Comparison of ENCODE assay signal across 14 mouse cellular contexts in genomic region chr5:147681224-147681623, GRCm38 (mm10). TPM values are rescaled to one million over a fixed set of nuclear protein-coding genes. Genes with fewer than 3 reads are reported as not detected.
A peak's percentile ranks its signal among the peaks of the same experiment; 100 is the strongest.
DNase-seq lines count a peak whose midpoint lies in the region; ATAC-seq and TF ChIP-seq lines count a peak whose summit lies in the region.
"Had no signal": no experiment of that assay in that cellular context is flagged by ENCODE, and none has a peak within 500 bp of the region (broad histone marks: within the 10 kb centered on the region; RNA-seq: fewer than 3 reads in every experiment).

No protein-coding gene starts in this region.

- WGBS in heart, embryonic 11.5 days (ENCODE audit: insufficient replicate concordance): 26% methylated on average over 10 of the region's 10 CpGs
- WGBS in kidney, embryonic 15.5 days: 13% methylated on average over 10 of the region's 10 CpGs
- WGBS in liver, postnatal 0 days (ENCODE audit: insufficient replicate concordance): 48% methylated on average over 10 of the region's 10 CpGs

- no peak for ATAC-seq in heart, embryonic 11.5 days (replicated peaks; ENCODE audit: insufficient number of reproducible peaks, low FRiP score, low TSS enrichment)
- no peak for ATAC-seq in kidney, embryonic 15.5 days (replicated peaks; ENCODE audit: low FRiP score)
- no peak for ATAC-seq in liver, postnatal 0 days
- ATAC-seq: activated CD4-positive, CD25-positive, alpha-beta regulatory T cell, adult 4 months had no signal

- no peak overlapping the region for H3K9ac ChIP-seq in heart, embryonic 11.5 days (ENCODE audit: low read depth, low read length)
- no peak overlapping the region for H3K9ac ChIP-seq in kidney, embryonic 15.5 days
- no peak overlapping the region for H3K9ac ChIP-seq in liver, postnatal 0 days (replicated peaks)
- H3K9ac ChIP-seq: limb, embryonic 13.5 days had no signal

- intact Hi-C loops in heart, postnatal 10 days (cut with DNase I): no loop called here

- H3K27me3 ChIP-seq in heart, embryonic 11.5 days (ENCODE audit: control insufficient read depth, insufficient read depth, low read length): no peaks in the 10 kb centered on the region
- peaks cover 7% of the 10 kb centered on the region; the same call in 1 of the 2 replicates for H3K27me3 ChIP-seq in kidney, embryonic 15.5 days
- peaks cover 20% of the 10 kb centered on the region for H3K27me3 ChIP-seq in E14TG2a.4 (ENCODE audit: insufficient read depth, low read length)
- H3K27me3 ChIP-seq in liver, postnatal 0 days (ENCODE audit: insufficient read depth, low read length): no peaks in the 10 kb centered on the region
- H3K27me3 ChIP-seq: limb, embryonic 13.5 days had no signal

- peak overlapping the region; percentile 41 for H3K4me2 ChIP-seq in heart, embryonic 11.5 days
- peak overlapping the region; percentile 48 for H3K4me2 ChIP-seq in kidney, embryonic 15.5 days
- no peak overlapping the region for H3K4me2 ChIP-seq in liver, postnatal 0 days (ENCODE audit: low read depth, low read length)
- H3K4me2 ChIP-seq: limb, embryonic 13.5 days had no signal

- no peak for DNase-seq in heart, postnatal 10 days
- DNase-seq in kidney, adult 11 months: no peak
- peak; percentile 10 for DNase-seq in adrenal gland, postnatal 25 days
- DNase-seq in urinary bladder, postnatal 14 days (ENCODE audit: low spot score): no peak
- no peak for DNase-seq in liver, postnatal 0 days
- DNase-seq: B cell, adult 2 months; kidney, postnatal 10 days; spleen, adult 18-20 months had no signal

- H3K9me3 ChIP-seq in heart, embryonic 11.5 days (replicated peaks; ENCODE audit: control insufficient read depth, low read length): no peaks in the 10 kb centered on the region
- H3K9me3 ChIP-seq in kidney, embryonic 15.5 days (replicated peaks): no peaks in the 10 kb centered on the region
- no peaks in the 10 kb centered on the region; the same call in 1 of the 2 replicates for H3K9me3 ChIP-seq in E14TG2a.4 (ENCODE audit: low read length)
- no peaks in the 10 kb centered on the region for H3K9me3 ChIP-seq in liver, postnatal 0 days (ENCODE audit: low read length)
- H3K9me3 ChIP-seq: limb, embryonic 13.5 days had no signal

- peak overlapping the region; percentile 37; the same call in 1 of the 2 replicates for H3K27ac ChIP-seq in heart, embryonic 11.5 days (ENCODE audit: low read depth, low read length)
- H3K27ac ChIP-seq in kidney, embryonic 15.5 days: no peak overlapping the region
- no peak overlapping the region for H3K27ac ChIP-seq in liver, postnatal 0 days (ENCODE audit: low read depth)
- H3K27ac ChIP-seq: limb, embryonic 13.5 days had no signal

- peaks cover 4% of the 10 kb centered on the region; the same call in 1 of the 2 replicates for H3K36me3 ChIP-seq in heart, embryonic 11.5 days (ENCODE audit: control insufficient read depth, insufficient read depth, low read length)
- H3K36me3 ChIP-seq in kidney, embryonic 15.5 days: no peaks in the 10 kb centered on the region
- H3K36me3 ChIP-seq in E14TG2a.4 (ENCODE audit: insufficient read depth, low read length): no peaks in the 10 kb centered on the region
- H3K36me3 ChIP-seq in liver, postnatal 0 days (replicated peaks; ENCODE audit: insufficient read depth, low read length): no peaks in the 10 kb centered on the region
- H3K36me3 ChIP-seq: limb, embryonic 13.5 days had no signal

- TF ChIP-seq CTCF in E14TG2a.4 (conservative IDR thresholded peaks at IDR 0.05; ENCODE audit: low read length): no peak
- TF ChIP-seq CTCF in liver, postnatal 0 days (IDR thresholded peaks at IDR 0.05; ENCODE audit: low read depth): no peak

- TF ChIP-seq EP300 in liver, postnatal 0 days (IDR thresholded peaks at IDR 0.05; ENCODE audit: low read depth): no peak

- H3K4me1 ChIP-seq in heart, embryonic 11.5 days (ENCODE audit: control insufficient read depth, insufficient read depth, low read length): peaks cover 6% of the 10 kb centered on the region; the same call in 1 of the 2 replicates
- H3K4me1 ChIP-seq in kidney, embryonic 15.5 days: peaks cover 10% of the 10 kb centered on the region; the same call in 1 of the 2 replicates
- peaks cover 27% of the 10 kb centered on the region for H3K4me1 ChIP-seq in E14TG2a.4 (replicated peaks; ENCODE audit: low read depth, low read length)
- no peaks in the 10 kb centered on the region for H3K4me1 ChIP-seq in liver, postnatal 0 days (ENCODE audit: insufficient read depth)
- H3K4me1 ChIP-seq: limb, embryonic 13.5 days had no signal

- H3K4me3 ChIP-seq in heart, embryonic 11.5 days (ENCODE audit: low read depth, low read length): no peak overlapping the region
- 0 out of 2 replicates have a peak overlapping the region, but pooled peaks have one; percentile 4 for H3K4me3 ChIP-seq in kidney, embryonic 15.5 days (replicated peaks)
- H3K4me3 ChIP-seq in E14TG2a.4 (replicated peaks; ENCODE audit: low read length): peak overlapping the region; percentile 54
- H3K4me3 ChIP-seq in liver, postnatal 0 days (ENCODE audit: low read depth, low read length): no peak overlapping the region
- H3K4me3 ChIP-seq: limb, embryonic 13.5 days; myocyte had no signal

RNA-seq across cellular contexts. Expression of gene Flt1, which starts 44.6 kb away (rescaled TPM):
- 20.4 and 23.1 TPM in 2 replicates for polyA plus RNA-seq in heart, embryonic 11.5 days (2014; fragmentation: Nextera tagmentation; extraction: Ambion mirVana)
- 10 to 100 TPM; 53.6 to 56.0 TPM for total RNA-seq in heart, postnatal 10 days (2021)
- polyA plus RNA-seq in kidney, embryonic 15.5 days (2015; fragmentation: Nextera tagmentation; extraction: Ambion mirVana): 17.5 and 19.4 TPM in 2 replicates
- total RNA-seq in adrenal gland, postnatal 25 days (2021): 39.6 and 43.0 TPM in 2 replicates
- 2.3 and 2.8 TPM in 2 replicates for polyA plus RNA-seq in liver, postnatal 0 days (2015; fragmentation: Nextera tagmentation; extraction: Ambion mirVana)
- polyA plus RNA-seq: activated CD4-positive, CD25-positive, alpha-beta regulatory T cell, adult 4 months had no signal

Comparison
In these comparisons a context has a peak if more than half of its experiments do, and no peak if none do; other contexts are left out.
1. H3K4me3 ChIP-seq: peak in kidney, embryonic 15.5 days (single experiment) and E14TG2a.4 (single experiment); none in heart, embryonic 11.5 days (single experiment) and liver, postnatal 0 days (single experiment).